Mouse (Mus musculus): Measurements from ENCODE around the gene Crip1.

DNA sequence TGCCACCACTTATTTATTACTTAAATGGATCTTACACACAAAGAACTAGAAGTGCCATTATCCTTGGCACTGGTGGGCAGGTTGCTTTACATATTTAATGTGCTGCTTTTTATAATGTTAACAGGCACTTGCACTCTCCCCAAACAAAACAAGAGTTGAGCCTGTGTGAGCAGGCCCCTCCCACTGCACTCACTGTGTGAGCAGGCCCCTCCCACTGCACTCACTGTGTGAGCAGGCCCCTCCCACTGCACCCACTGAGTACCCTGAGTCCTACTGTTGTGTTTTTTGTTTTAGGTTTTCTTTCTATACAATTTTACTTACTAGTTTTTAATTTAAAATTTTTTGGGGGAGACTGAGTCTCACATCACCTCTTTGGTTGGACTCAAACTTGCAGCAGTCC is 55.9 kb downstream of the Crip1 start:
- TF ChIP-seq GATA1 (IDR thresholded peaks at IDR 0.05; ENCODE audit: low read length), result no peak
- no peak for TF ChIP-seq TAL1 (IDR thresholded peaks at IDR 0.05; ENCODE audit: low read length)

Measured in erythroblast, embryonic 14.5 days (primary cell).